Mouse (Mus musculus) limb, embryonic 10.5 days (tissue): ENCODE data around the gene Tbc1d10b. TPM values are rescaled to one million over a fixed set of nuclear protein-coding genes. Genes with fewer than 3 reads are reported as not detected.
"Not testable (repeated sequence)": the region's sequence is repeated elsewhere in the genome, so short reads cannot be mapped to it uniquely, and the experiment has no call there.

Experiments
- DNase-seq: peaks from one replicate; pipeline ENCODE4 v3.0.0-alpha.2; 2017; ENCODE audit warnings: low spot score
- H3K27ac ChIP-seq: fragments of 300-500 bp; sonication (generic); 2 replicates; pipeline ENCODE4 v1.5.1; 2016; ENCODE audit warnings: mild to moderate bottlenecking
- H3K27me3 ChIP-seq: fragments of 300-500 bp; sonication (generic); 2 replicates; pipeline ENCODE4 v1.6.1; 2016; ENCODE audit warnings: low read depth, mild to moderate bottlenecking; ENCODE audit not compliant: poor library complexity, severe bottlenecking
- H3K36me3 ChIP-seq: fragments of 300-500 bp; sonication (generic); 2 replicates; pipeline ENCODE4 v1.6.1; 2016; ENCODE audit warnings: mild to moderate bottlenecking, moderate library complexity
- H3K4me1 ChIP-seq: fragments of 300-500 bp; sonication (generic); 2 replicates; pipeline ENCODE4 v1.6.1; 2016
- H3K4me3 ChIP-seq: fragments of 300-500 bp; sonication (generic); 2 replicates; pipeline ENCODE4 v1.5.1; 2016; ENCODE audit warnings: mild to moderate bottlenecking, moderate library complexity
- H3K9me3 ChIP-seq: fragments of 300-500 bp; sonication (generic); replicated peaks from 2 replicates; pipeline ENCODE4 v1.6.1; 2016; ENCODE audit warnings: mild to moderate bottlenecking
- WGBS: fragments of 180-500 bp; shearing (Covaris S2); methylation state at CpG from one replicate; pipeline ENCODE4 v1.1.7; 2016; 5-methylcytosine and 5-hydroxymethylcytosine counted together
- polyA plus RNA-seq: library from polyadenylated mRNA; unstranded; fragments of >200 nt; fragmentation: Nextera tagmentation; extraction: Ambion mirVana; gene quantifications from 2 replicates; pipeline ENCODE4 v1.2.1, GENCODE M21; 2016

Tbc1d10b gene
- polyA plus RNA-seq, 1 experiment from 2014 or later, result 34.8 TPM

DNA sequence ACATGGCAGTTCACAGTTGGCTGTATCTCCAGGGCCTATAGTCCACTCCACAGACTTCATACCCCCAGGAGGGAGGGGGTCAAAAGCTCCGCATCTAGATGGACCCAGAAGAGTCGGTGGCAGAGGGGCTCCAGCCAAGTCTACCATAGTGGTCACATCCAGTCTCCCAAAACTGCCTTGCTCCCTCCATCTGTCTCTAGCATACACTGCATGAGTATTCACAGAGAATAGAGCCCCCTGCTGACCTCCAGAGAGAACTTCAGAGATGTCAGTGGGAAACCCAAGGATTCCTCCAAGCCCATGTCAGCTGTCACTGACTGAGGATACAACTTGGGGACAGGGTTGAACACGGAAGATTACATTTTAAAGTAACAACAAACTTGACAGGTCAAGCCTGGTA, 22.7 kb downstream of the Tbc1d10b start:
- no peaks in the 10 kb centered on the region for H3K9me3 ChIP-seq
- peaks cover 3% of the 10 kb centered on the region for H3K36me3 ChIP-seq
- no peak overlapping the region for H3K27ac ChIP-seq
- DNase-seq, result no peak
- 69% methylated on average over 3 of the region's 3 CpGs for WGBS
- H3K4me1 ChIP-seq, result no peaks in the 10 kb centered on the region
- no peak overlapping the region for H3K4me3 ChIP-seq
- H3K27me3 ChIP-seq, result no peaks in the 10 kb centered on the region

DNA sequence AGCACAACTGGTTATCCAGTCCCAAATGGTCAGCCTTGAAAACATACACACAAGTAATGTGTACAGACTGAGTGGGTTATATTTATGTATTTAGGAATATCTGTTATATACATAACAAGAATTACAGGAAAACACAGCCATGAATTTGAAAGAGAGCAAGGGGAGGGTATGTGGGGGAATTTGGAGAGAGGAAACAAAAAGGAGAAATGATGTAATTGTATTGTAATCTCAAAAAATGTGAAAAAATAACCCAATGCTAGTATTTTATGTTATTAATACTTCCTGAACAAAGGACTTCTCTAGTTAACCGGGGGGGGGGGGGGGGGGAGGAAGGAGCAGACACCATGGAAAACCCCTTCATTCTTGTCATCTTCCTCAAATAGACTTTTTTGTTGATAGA, 23.5 kb downstream of the Tbc1d10b start:
- no peak overlapping the region for H3K27ac ChIP-seq
- H3K4me3 ChIP-seq, result no peak overlapping the region
- H3K27me3 ChIP-seq, result no peaks in the 10 kb centered on the region
- H3K36me3 ChIP-seq, result no peaks in the 10 kb centered on the region
- H3K4me1 ChIP-seq, result no peaks in the 10 kb centered on the region
- 89% methylated on average over 1 of the region's 1 CpGs for WGBS
- DNase-seq, result no peak
- no peaks in the 10 kb centered on the region for H3K9me3 ChIP-seq

DNA sequence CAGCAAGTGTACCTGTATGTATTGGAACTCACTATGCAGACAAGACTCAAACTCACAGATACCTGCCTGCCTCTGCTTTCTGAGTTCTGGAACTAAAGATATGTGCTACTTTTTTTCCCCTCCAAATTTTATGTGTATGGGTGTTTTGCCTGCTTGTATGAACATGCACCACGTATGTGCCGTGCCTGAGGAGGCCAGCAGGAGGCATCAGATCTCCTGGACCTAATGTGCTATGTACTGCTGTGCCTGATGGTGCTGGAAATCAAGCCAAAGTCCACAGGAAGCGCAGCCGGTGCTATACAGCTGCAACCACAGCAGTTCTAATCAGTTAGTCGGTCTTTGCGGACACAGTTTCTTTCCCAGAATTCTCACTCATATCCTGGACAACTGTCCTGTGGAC, 24.4 kb downstream of the Tbc1d10b start:
- whole genome bisulfite sequencing, result 75% methylated on average over 6 of the region's 6 CpGs
- Histone ChIP-seq H3K27ac (no peak overlapping the region), H3K4me3 (no peak overlapping the region), H3K36me3 (no peaks in the 10 kb centered on the region), H3K9me3 (no peaks in the 10 kb centered on the region), H3K27me3 (no peaks in the 10 kb centered on the region), H3K4me1 (no peaks in the 10 kb centered on the region)
- no peak for DNase-seq

DNA sequence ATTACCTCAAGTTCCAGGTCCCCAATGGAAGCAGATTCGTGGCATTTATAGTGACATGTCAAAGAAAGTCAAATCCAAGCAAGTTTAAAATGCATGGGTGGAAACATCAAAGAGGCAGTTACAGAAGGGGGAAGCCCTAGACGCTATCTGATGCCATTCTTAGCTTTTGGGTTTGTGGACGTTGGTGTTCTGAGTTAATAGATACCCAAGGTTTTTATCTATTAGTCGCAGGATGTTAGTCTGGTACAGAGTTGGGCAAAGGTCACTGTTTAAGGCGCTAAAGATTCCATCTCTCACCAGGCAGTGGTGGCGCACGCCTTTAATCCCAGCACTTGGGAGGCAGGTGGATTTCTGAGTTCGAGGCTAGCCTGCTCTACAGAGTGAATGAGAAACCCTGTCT, 24.9 kb downstream of the Tbc1d10b start:
- no peaks in the 10 kb centered on the region for H3K4me1 ChIP-seq
- no peaks in the 10 kb centered on the region for H3K36me3 ChIP-seq
- no peaks in the 10 kb centered on the region for H3K9me3 ChIP-seq
- no peak for DNase-seq
- H3K27me3 ChIP-seq, result no peaks in the 10 kb centered on the region
- no peak overlapping the region for H3K4me3 ChIP-seq
- H3K27ac ChIP-seq, result no peak overlapping the region
- WGBS, result 81% methylated on average over 8 of the region's 8 CpGs

DNA sequence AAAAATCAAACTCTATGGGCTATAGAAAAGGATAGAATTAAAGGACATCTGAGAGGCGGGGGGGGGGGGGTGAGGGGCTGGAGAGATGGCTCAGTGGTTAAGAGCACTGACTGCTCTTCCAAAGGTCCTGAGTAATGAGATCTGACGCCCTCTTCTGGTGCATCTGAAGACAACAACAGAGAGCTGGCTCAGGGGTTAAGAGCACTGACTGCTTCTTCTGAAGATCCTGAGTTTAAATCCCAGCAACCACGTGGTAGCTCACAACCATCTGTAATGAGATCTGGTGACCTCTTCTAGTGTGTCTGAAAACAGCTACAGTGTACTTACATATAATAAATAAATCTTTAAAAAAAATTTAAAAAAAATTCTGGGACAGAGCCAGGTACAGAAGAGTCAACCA, 26.5 kb downstream of the Tbc1d10b start:
- WGBS, result 44% methylated on average over 3 of the region's 3 CpGs

DNA sequence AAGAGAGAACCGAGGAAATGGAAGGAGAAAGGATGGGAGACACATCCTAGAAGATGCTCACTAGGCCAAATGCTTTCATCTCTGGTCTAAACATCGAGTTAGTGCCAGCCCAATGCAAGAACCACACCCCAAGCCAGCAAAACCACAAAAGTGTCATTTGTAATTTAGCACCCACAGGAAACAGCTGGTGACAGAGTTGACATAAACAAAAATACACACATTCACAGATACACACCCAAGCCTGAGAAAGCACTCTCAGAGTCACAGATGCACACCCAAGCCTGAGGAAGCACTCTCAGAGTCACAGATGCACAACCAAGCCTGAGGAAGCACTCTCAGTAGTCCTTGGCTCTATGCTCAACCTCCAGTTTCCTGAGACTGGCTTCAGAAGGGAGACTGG, 27.5 kb downstream of the Tbc1d10b start:
- Histone ChIP-seq H3K36me3 (no peaks in the 10 kb centered on the region), H3K27me3 (no peaks in the 10 kb centered on the region), H3K4me3 (no peak overlapping the region), H3K27ac (no peak overlapping the region), H3K4me1 (no peaks in the 10 kb centered on the region), H3K9me3 (no peaks in the 10 kb centered on the region)
- 66% methylated on average over 2 of the region's 2 CpGs for whole genome bisulfite sequencing
- no peak for DNase-seq

More for the DNA sequence above, 26.5 kb downstream of the Tbc1d10b start:
- not testable (repeated sequence) for H3K4me1 ChIP-seq, H3K36me3 ChIP-seq, H3K27me3 ChIP-seq, H3K9me3 ChIP-seq, DNase-seq, H3K4me3 ChIP-seq, H3K27ac ChIP-seq

DNA sequence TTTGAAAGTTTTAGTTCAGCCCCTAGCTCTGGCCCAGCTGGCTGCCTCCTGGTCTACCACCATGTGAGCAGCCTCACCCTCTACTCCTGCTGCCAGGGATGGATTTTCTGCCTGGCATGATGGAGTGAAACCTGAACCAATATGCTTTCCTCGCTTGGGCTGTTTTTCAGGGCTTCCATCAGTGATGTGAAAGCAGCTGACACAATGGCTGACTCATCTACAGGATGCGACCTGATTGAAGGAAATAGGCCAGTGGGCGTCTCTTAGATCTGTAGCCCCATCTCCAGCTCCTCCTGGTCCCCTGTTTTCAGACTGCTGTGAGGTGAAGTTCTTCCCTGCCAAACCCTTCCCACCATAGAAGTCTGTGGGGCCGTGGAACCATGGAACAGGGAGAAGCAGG, 31.3 kb downstream of the Tbc1d10b start:
- Histone ChIP-seq H3K9me3 (no peaks in the 10 kb centered on the region), H3K27me3 (no peaks in the 10 kb centered on the region), H3K4me3 (no peak overlapping the region), H3K4me1 (no peaks in the 10 kb centered on the region), H3K27ac (no peak overlapping the region), H3K36me3 (no peaks in the 10 kb centered on the region)
- DNase-seq, result no peak
- WGBS, result 77% methylated on average over 4 of the region's 4 CpGs

DNA sequence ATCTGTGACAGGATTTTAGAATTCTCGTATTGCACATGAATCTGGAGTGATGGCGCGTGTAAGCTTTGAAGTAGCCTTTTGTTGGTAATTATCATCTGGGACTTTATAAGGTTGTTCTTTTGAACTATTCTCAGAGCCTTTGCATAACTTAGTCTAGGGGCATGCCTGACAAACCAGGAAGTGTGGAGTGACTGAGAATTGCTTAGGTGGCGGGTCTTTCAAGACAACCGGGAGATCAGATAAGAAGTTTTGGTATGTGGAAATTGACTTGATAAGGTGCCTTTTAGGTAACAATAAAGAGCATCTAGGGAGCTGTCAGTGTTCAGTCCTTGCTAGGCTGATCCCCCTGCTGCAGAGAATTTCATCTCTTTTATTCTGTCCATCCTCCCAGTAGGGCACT, 41.8 kb downstream of the Tbc1d10b start:
- Histone ChIP-seq H3K4me1 (no peaks in the 10 kb centered on the region), H3K27me3 (no peaks in the 10 kb centered on the region), H3K36me3 (no peaks in the 10 kb centered on the region), H3K4me3 (no peak overlapping the region), H3K27ac (no peak overlapping the region), H3K9me3 (no peaks in the 10 kb centered on the region)
- 92% methylated on average over 5 of the region's 5 CpGs for WGBS
- DNase-seq, result no peak

DNA sequence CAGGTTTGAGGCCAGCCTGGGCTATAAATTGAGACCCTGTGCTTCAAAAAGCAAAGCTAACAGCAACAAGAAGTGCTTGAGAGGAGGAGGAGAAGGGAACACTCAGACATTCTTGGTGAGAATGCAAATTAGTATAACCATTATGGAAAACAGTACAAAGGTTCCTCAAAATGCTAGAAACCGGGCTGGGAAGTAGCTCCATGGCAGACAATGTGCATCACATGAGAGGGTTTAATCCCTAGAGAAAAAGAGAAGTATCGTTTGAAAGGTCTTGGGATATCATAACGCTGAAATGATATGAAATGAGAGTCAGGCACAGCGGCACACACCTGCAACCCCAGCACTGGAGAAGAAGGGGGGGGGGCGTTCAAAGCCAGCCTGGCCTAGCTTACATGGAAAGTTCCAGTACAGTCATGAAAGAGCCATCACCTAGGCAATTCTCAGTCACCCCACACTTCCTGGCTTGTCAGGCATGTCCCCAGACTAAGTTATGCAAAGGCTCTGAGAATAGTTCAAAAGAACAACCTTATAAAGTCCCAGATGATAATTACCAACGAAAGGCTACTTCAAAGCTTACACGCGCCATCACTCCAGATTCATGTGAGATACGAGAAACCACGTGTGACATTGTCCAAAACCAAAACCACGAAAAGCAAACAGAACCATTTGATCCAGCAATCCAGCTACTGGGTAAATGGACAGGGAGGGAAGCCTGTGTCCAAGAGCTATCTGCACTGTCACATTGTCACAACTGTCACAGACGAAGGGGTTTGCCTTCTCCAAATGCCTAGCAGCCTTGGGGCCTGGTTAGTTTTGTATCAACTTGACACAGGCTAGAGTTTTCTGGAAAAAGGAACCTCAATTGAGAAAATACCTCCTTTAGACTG, 42.4 kb downstream of the Tbc1d10b start:
- Histone ChIP-seq H3K27ac (no peak overlapping the region), H3K9me3 (no peaks in the 10 kb centered on the region), H3K4me1 (no peaks in the 10 kb centered on the region), H3K4me3 (no peak overlapping the region), H3K27me3 (no peaks in the 10 kb centered on the region), H3K36me3 (no peaks in the 10 kb centered on the region)
- WGBS, result 90% methylated on average over 12 of the region's 12 CpGs
- DNase-seq, result no peak

DNA sequence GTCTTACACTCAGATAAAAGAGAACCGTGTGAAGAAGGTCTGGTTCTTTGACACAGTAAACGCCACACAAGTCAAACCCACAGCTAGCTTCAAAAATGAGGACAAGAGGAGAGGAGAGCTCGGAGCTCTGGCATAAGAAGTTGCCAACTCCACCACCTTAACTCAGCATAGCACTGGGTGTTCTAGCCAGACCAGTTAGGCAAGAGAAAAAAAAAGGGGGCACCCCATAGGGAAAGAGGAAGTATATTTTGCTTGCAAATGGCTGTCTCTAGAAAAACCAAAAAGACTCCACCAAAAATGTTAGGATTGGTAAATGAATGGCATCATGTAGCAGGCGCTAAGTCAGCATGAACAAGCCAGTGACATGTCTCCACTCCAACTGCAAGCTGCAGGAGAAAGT, 44.3 kb downstream of the Tbc1d10b start:
- no peak for DNase-seq
- Histone ChIP-seq H3K4me3 (no peak overlapping the region), H3K27ac (no peak overlapping the region), H3K36me3 (no peaks in the 10 kb centered on the region), H3K9me3 (no peaks in the 10 kb centered on the region), H3K4me1 (no peaks in the 10 kb centered on the region), H3K27me3 (no peaks in the 10 kb centered on the region)
- 89% methylated on average over 4 of the region's 4 CpGs for WGBS

DNA sequence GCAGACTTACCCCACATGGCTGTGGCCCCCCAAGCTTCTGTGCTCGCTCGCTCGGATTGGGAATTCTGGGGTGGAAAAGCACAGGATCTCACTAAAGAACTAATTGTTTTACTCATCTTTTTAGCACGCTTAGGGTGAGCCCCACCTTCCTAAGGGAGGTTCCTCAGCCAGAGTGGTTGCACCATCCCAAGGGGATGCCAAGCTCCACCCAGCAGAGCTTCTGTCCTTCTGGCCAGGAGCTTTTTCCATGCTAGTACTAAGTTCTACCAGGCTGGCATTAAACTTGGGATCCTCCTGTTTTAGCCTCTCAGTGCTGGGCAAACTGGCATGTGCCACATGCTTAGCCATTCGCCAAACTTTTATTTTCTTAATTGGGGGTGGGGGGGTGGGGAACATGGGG, 45.7 kb downstream of the Tbc1d10b start:
- Histone ChIP-seq H3K4me1 (no peaks in the 10 kb centered on the region), H3K27ac (no peak overlapping the region), H3K4me3 (no peak overlapping the region), H3K27me3 (no peaks in the 10 kb centered on the region), H3K9me3 (no peaks in the 10 kb centered on the region), H3K36me3 (no peaks in the 10 kb centered on the region)
- 84% methylated on average over 5 of the region's 5 CpGs for WGBS
- DNase-seq, result no peak

DNA sequence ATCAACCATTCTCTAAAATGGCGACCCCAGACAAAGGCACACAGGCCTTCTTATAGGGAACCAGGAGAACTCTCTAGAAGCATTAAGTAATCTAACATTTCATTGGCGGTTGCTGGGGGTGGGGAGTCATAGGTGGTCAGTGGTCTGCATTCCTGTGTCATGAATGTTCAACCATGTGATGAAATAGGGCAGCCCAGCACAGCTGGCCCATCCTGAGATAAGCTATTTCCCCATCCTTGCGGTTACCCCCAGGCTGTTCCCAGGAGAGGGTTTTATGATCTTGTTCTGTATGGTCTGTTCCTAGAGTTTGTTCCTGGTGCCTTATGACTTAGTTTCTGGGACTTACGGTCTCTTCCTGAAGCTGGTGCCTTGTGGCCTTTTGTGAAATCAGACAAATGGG, 50.7 kb downstream of the Tbc1d10b start:
- WGBS, result 91% methylated on average over 4 of the region's 4 CpGs
- H3K27ac ChIP-seq, result no peak overlapping the region
- no peaks in the 10 kb centered on the region for H3K36me3 ChIP-seq
- no peak overlapping the region for H3K4me3 ChIP-seq
- no peaks in the 10 kb centered on the region for H3K4me1 ChIP-seq
- no peaks in the 10 kb centered on the region for H3K27me3 ChIP-seq
- DNase-seq, result no peak
- H3K9me3 ChIP-seq, result no peaks in the 10 kb centered on the region

DNA sequence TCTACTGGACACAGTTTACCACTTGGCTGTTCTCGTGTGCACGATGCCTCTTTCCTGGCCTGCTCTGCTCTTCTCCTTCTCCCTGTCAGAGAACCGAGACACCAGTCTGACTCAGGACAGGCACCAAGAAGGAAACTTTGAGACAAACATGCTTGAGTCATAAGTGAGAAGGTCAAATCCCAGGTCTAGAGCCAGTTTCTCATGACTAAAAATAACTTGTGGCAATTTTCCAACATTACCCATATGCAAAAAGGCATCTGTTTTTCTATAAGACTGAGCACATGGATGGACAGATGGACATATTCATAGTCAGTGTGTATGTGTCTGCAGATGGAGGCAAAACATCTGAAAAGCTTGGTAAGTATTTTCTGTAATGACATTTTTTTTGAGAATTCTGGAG, 54.8 kb downstream of the Tbc1d10b start:
- H3K4me1 ChIP-seq, result no peaks in the 10 kb centered on the region
- no peak overlapping the region for H3K27ac ChIP-seq
- H3K9me3 ChIP-seq, result no peaks in the 10 kb centered on the region
- no peak for DNase-seq
- H3K36me3 ChIP-seq, result no peaks in the 10 kb centered on the region
- H3K27me3 ChIP-seq, result no peaks in the 10 kb centered on the region
- 90% methylated on average over 3 of the region's 3 CpGs for WGBS
- no peak overlapping the region for H3K4me3 ChIP-seq

DNA sequence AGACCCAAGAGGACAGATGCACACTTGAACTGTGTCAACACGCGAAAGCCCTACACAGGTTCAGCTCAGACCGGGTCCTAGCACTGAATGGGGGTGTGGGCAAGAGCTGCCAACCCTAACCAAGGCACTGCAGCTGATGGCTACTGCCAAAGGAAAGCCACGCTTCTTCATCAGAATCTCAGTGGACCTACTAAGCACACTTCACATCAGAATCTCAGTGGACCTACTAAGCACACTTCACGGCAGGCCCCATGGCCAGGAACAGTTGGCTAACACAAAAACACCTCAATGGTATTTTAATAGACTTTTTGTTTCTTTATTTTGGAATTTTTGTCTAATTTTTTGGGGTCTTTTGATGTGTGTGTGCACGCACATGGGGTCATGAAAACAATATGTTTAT, 55.8 kb downstream of the Tbc1d10b start:
- H3K4me3 ChIP-seq, result no peak overlapping the region
- no peaks in the 10 kb centered on the region for H3K4me1 ChIP-seq
- 95% methylated on average over 6 of the region's 6 CpGs for WGBS
- H3K27ac ChIP-seq, result no peak overlapping the region
- no peaks in the 10 kb centered on the region for H3K27me3 ChIP-seq
- H3K9me3 ChIP-seq, result no peaks in the 10 kb centered on the region
- H3K36me3 ChIP-seq, result no peaks in the 10 kb centered on the region
- no peak for DNase-seq
